Mouse (Mus musculus) heart, embryonic 10.5 days (tissue): ENCODE results near the gene Znrf1. TPM values are rescaled to one million over a fixed set of nuclear protein-coding genes. Genes with fewer than 3 reads are reported as not detected.

Source experiments
- DNase-seq: peaks from one replicate; pipeline ENCODE4 v3.0.0-alpha.2; 2017; ENCODE audit warnings: low spot score
- H3K27ac ChIP-seq: fragments of 300-500 bp; sonication (generic); 2 replicates; pipeline ENCODE4 v1.5.1; 2016; ENCODE audit warnings: mild to moderate bottlenecking
- H3K27me3 ChIP-seq: fragments of 300-500 bp; sonication (generic); 2 replicates; pipeline ENCODE4 v1.6.1; 2016; ENCODE audit warnings: mild to moderate bottlenecking; ENCODE audit not compliant: poor library complexity, insufficient read depth, severe bottlenecking
- H3K36me3 ChIP-seq: fragments of 300-500 bp; sonication (generic); 2 replicates; pipeline ENCODE4 v1.6.1; 2016; ENCODE audit warnings: mild to moderate bottlenecking, moderate library complexity
- H3K4me1 ChIP-seq: fragments of 300-500 bp; sonication (generic); 2 replicates; pipeline ENCODE4 v1.6.1; 2016; ENCODE audit warnings: mild to moderate bottlenecking
- H3K4me3 ChIP-seq: fragments of 300-500 bp; sonication (generic); 2 replicates; pipeline ENCODE4 v1.5.1; 2016; ENCODE audit warnings: mild to moderate bottlenecking, moderate library complexity
- H3K9me3 ChIP-seq: fragments of 300-500 bp; sonication (generic); 2 replicates; pipeline ENCODE4 v1.6.1; 2016; ENCODE audit warnings: mild to moderate bottlenecking, moderate library complexity
- WGBS: fragments of 180-500 bp; shearing (Covaris S2); methylation state at CpG from one replicate; pipeline ENCODE4 v1.1.7; 2016; 5-methylcytosine and 5-hydroxymethylcytosine counted together
- polyA plus RNA-seq: library from polyadenylated mRNA; unstranded; fragments of >200 nt; fragmentation: Nextera tagmentation; extraction: Ambion mirVana; gene quantifications from 2 replicates; pipeline ENCODE4 v1.2.1, GENCODE M21; 2016

Znrf1 gene
- polyA plus RNA-seq, 1 experiment from 2014 or later, result 37.0 TPM

GRCm38 (mm10) chr8:111595712-111596484 is 60.0 kb downstream of the Znrf1 start:
- WGBS, result 32% methylated on average over 15 of the region's 15 CpGs
- peak; percentile 85 for DNase-seq
- no peaks in the 10 kb centered on the region; the same call in 1 of the 2 replicates for H3K36me3 ChIP-seq
- H3K4me3 ChIP-seq, result peak overlapping the region; percentile 36
- no peaks in the 10 kb centered on the region for H3K9me3 ChIP-seq
- H3K4me1 ChIP-seq, result peaks cover 74% of the 10 kb centered on the region
- peak overlapping the region; percentile 83 for H3K27ac ChIP-seq
- H3K27me3 ChIP-seq, result no peaks in the 10 kb centered on the region

- Histone ChIP-seq H3K9me3 (no peaks in the 10 kb centered on the region), H3K4me1 (peaks cover 74% of the 10 kb centered on the region), H3K4me3 (0 out of 2 replicates have a peak overlapping the region, but pooled peaks have one; percentile 8), H3K27me3 (no peaks in the 10 kb centered on the region), H3K27ac (peak overlapping the region; percentile 83), H3K36me3 (no peaks in the 10 kb centered on the region; the same call in 1 of the 2 replicates)
- WGBS, result 21% methylated on average over 3 of the region's 3 CpGs
- no peak for DNase-seq
Observed at GRCm38 (mm10) chr8:111596485-111596821, 60.6 kb downstream of the Znrf1 start.

- no peak for DNase-seq
- 29% methylated on average over 1 of the region's 1 CpGs for WGBS
Observed at GRCm38 (mm10) chr8:111597310-111597709, 61.4 kb downstream of the Znrf1 start.

GRCm38 (mm10) chr8:111599707-111600444 is 64.0 kb downstream of the Znrf1 start:
- DNase-seq, result no peak
- no peaks in the 10 kb centered on the region for H3K27me3 ChIP-seq
- H3K4me3 ChIP-seq, result no peak overlapping the region
- no peak overlapping the region for H3K27ac ChIP-seq
- 68% methylated on average over 9 of the region's 9 CpGs for WGBS
- no peaks in the 10 kb centered on the region for H3K9me3 ChIP-seq
- no peaks in the 10 kb centered on the region for H3K36me3 ChIP-seq
- peaks cover 41% of the 10 kb centered on the region for H3K4me1 ChIP-seq

More at GRCm38 (mm10) chr8:111597310-111597709, 61.4 kb downstream of the Znrf1 start:
- no peaks in the 10 kb centered on the region for H3K36me3 ChIP-seq
- peak overlapping the region; percentile 83 for H3K27ac ChIP-seq
- H3K4me1 ChIP-seq, result peaks cover 66% of the 10 kb centered on the region
- H3K9me3 ChIP-seq, result no peaks in the 10 kb centered on the region
- no peaks in the 10 kb centered on the region for H3K27me3 ChIP-seq
- H3K4me3 ChIP-seq, result no peak overlapping the region

- no peak overlapping the region for H3K4me3 ChIP-seq
- no peaks in the 10 kb centered on the region for H3K9me3 ChIP-seq
- no peaks in the 10 kb centered on the region for H3K36me3 ChIP-seq
- peaks cover 28% of the 10 kb centered on the region for H3K4me1 ChIP-seq
- H3K27ac ChIP-seq, result no peak overlapping the region
- DNase-seq, result no peak
- no peaks in the 10 kb centered on the region for H3K27me3 ChIP-seq
- 90% methylated on average over 4 of the region's 4 CpGs for WGBS
Observed at GRCm38 (mm10) chr8:111602050-111602449, 66.2 kb downstream of the Znrf1 start.

GRCm38 (mm10) chr8:111604986-111605385 is 69.1 kb downstream of the Znrf1 start:
- no peak overlapping the region for H3K4me3 ChIP-seq
- no peaks in the 10 kb centered on the region for H3K27me3 ChIP-seq
- 96% methylated on average over 2 of the region's 2 CpGs for whole genome bisulfite sequencing
- no peaks in the 10 kb centered on the region for H3K36me3 ChIP-seq
- no peaks in the 10 kb centered on the region for H3K9me3 ChIP-seq
- peaks cover 15% of the 10 kb centered on the region for H3K4me1 ChIP-seq
- no peak overlapping the region for H3K27ac ChIP-seq
- DNase-seq, result no peak

GRCm38 (mm10) chr8:111606961-111607360 is 71.1 kb downstream of the Znrf1 start:
- no peak overlapping the region for H3K27ac ChIP-seq
- 82% methylated on average over 9 of the region's 9 CpGs for WGBS
- 0 out of 2 replicates have a peak, but pooled peaks cover 12% of the 10 kb centered on the region for H3K4me1 ChIP-seq
- DNase-seq, result no peak
- no peaks in the 10 kb centered on the region for H3K27me3 ChIP-seq
- H3K9me3 ChIP-seq, result no peaks in the 10 kb centered on the region
- no peak overlapping the region for H3K4me3 ChIP-seq
- H3K36me3 ChIP-seq, result peaks cover 6% of the 10 kb centered on the region

- no peak overlapping the region for H3K4me3 ChIP-seq
- peaks cover 9% of the 10 kb centered on the region for H3K36me3 ChIP-seq
Observed at GRCm38 (mm10) chr8:111607414-111607813, 71.5 kb downstream of the Znrf1 start.

GRCm38 (mm10) chr8:111613181-111613580 is 77.3 kb downstream of the Znrf1 start:
- Histone ChIP-seq H3K36me3 (peaks cover 9% of the 10 kb centered on the region), H3K27ac (no peak overlapping the region), H3K27me3 (no peaks in the 10 kb centered on the region), H3K9me3 (no peaks in the 10 kb centered on the region), H3K4me1 (0 out of 2 replicates have a peak, but pooled peaks cover 3% of the 10 kb centered on the region), H3K4me3 (no peak overlapping the region)
- 70% methylated on average over 5 of the region's 5 CpGs for WGBS
- no peak for DNase-seq

More at GRCm38 (mm10) chr8:111607414-111607813, 71.5 kb downstream of the Znrf1 start:
- Histone ChIP-seq H3K9me3 (no peaks in the 10 kb centered on the region), H3K4me1 (0 out of 2 replicates have a peak, but pooled peaks cover 12% of the 10 kb centered on the region), H3K27ac (no peak overlapping the region), H3K27me3 (no peaks in the 10 kb centered on the region)
- DNase-seq, result no peak
- WGBS, result 94% methylated on average over 7 of the region's 7 CpGs

- Histone ChIP-seq H3K36me3 (peaks cover 16% of the 10 kb centered on the region), H3K4me1 (peaks cover 5% of the 10 kb centered on the region; the same call in 1 of the 2 replicates), H3K27me3 (no peaks in the 10 kb centered on the region), H3K4me3 (no peak overlapping the region), H3K27ac (no peak overlapping the region), H3K9me3 (no peaks in the 10 kb centered on the region)
- no peak for DNase-seq
- 84% methylated on average over 6 of the region's 6 CpGs for WGBS
Observed at GRCm38 (mm10) chr8:111614786-111615701, 79.1 kb downstream of the Znrf1 start.

GRCm38 (mm10) chr8:111617812-111618211 is 81.9 kb downstream of the Znrf1 start:
- Histone ChIP-seq H3K27ac (no peak overlapping the region), H3K36me3 (peaks cover 23% of the 10 kb centered on the region)
- 69% methylated on average over 6 of the region's 6 CpGs for WGBS

GRCm38 (mm10) chr8:111618273-111618672 is 82.4 kb downstream of the Znrf1 start:
- WGBS, result 87% methylated on average over 4 of the region's 4 CpGs
- Histone ChIP-seq H3K9me3 (no peaks in the 10 kb centered on the region), H3K4me3 (no peak overlapping the region), H3K4me1 (peaks cover 5% of the 10 kb centered on the region; the same call in 1 of the 2 replicates), H3K27me3 (no peaks in the 10 kb centered on the region), H3K36me3 (peaks cover 23% of the 10 kb centered on the region), H3K27ac (no peak overlapping the region)
- DNase-seq, result no peak

More at GRCm38 (mm10) chr8:111617812-111618211, 81.9 kb downstream of the Znrf1 start:
- Histone ChIP-seq H3K27me3 (no peaks in the 10 kb centered on the region), H3K4me3 (no peak overlapping the region), H3K9me3 (no peaks in the 10 kb centered on the region), H3K4me1 (peaks cover 5% of the 10 kb centered on the region; the same call in 1 of the 2 replicates)
- DNase-seq, result no peak
